Mouse (Mus musculus): Measurements from ENCODE around the gene Pi4kb. TPM values are rescaled to one million over a fixed set of nuclear protein-coding genes. Genes with fewer than 3 reads are reported as not detected.
"Not testable (repeated sequence)": the region's sequence is repeated elsewhere in the genome, so short reads cannot be mapped to it uniquely, and the experiment has no call there.

Gene Pi4kb
- polyA plus RNA-seq, 1 experiment, result 11.3 TPM

- no peak overlapping the region for H3K4me3 ChIP-seq (ENCODE audit: low read depth, low read length)
- no peaks in the 10 kb centered on the region for H3K4me1 ChIP-seq (ENCODE audit: control insufficient read depth, insufficient read depth, low read length)
- H3K9ac ChIP-seq (ENCODE audit: low read depth, poor library complexity, severe bottlenecking), result no peak overlapping the region
- H3K27ac ChIP-seq (ENCODE audit: insufficient read depth, low read length), result no peak overlapping the region
- H3K27me3 ChIP-seq (ENCODE audit: control insufficient read depth, insufficient read depth, low read length, poor library complexity, severe bottlenecking), result no peaks in the 10 kb centered on the region
- TF ChIP-seq EP300 (IDR thresholded peaks at IDR 0.05; ENCODE audit: insufficient read depth, low read depth, low read length) (no peak), CTCF (IDR thresholded peaks at IDR 0.05; ENCODE audit: low read depth, low read length) (no peak), POLR2A (IDR thresholded peaks at IDR 0.05; ENCODE audit: insufficient read depth, low read length) (no peak)
- peaks cover 17% of the 10 kb centered on the region for H3K36me3 ChIP-seq (ENCODE audit: control insufficient read depth, insufficient read depth, low read length, poor library complexity, severe bottlenecking)
- H3K9me3 ChIP-seq (replicated peaks; ENCODE audit: control insufficient read depth, insufficient read depth, low read length, poor library complexity, severe bottlenecking), result no peaks in the 10 kb centered on the region
Measured at GRCm38 (mm10) chr3:95027701-95028100, 53.2 kb downstream of the Pi4kb start.

GRCm38 (mm10) chr3:95028603-95029002 is 54.1 kb downstream of the Pi4kb start:
- H3K4me3 ChIP-seq (ENCODE audit: low read depth, low read length), result no peak overlapping the region
- no peak for TF ChIP-seq CTCF (IDR thresholded peaks at IDR 0.05; ENCODE audit: low read depth, low read length)
- no peak for TF ChIP-seq EP300 (IDR thresholded peaks at IDR 0.05; ENCODE audit: insufficient read depth, low read depth, low read length)
- TF ChIP-seq POLR2A (IDR thresholded peaks at IDR 0.05; ENCODE audit: insufficient read depth, low read length), result no peak
- no peaks in the 10 kb centered on the region for H3K4me1 ChIP-seq (ENCODE audit: control insufficient read depth, insufficient read depth, low read length)
- no peak overlapping the region for H3K27ac ChIP-seq (ENCODE audit: insufficient read depth, low read length)
- H3K27me3 ChIP-seq (ENCODE audit: control insufficient read depth, insufficient read depth, low read length, poor library complexity, severe bottlenecking), result no peaks in the 10 kb centered on the region
- peaks cover 25% of the 10 kb centered on the region for H3K36me3 ChIP-seq (ENCODE audit: control insufficient read depth, insufficient read depth, low read length, poor library complexity, severe bottlenecking)
- no peak overlapping the region for H3K9ac ChIP-seq (ENCODE audit: low read depth, poor library complexity, severe bottlenecking)
- H3K9me3 ChIP-seq (replicated peaks; ENCODE audit: control insufficient read depth, insufficient read depth, low read length, poor library complexity, severe bottlenecking), result no peaks in the 10 kb centered on the region

GRCm38 (mm10) chr3:95029291-95029827 is 54.8 kb downstream of the Pi4kb start:
- H3K36me3 ChIP-seq (ENCODE audit: control insufficient read depth, insufficient read depth, low read length, poor library complexity, severe bottlenecking), result peaks cover 31% of the 10 kb centered on the region
- not testable (repeated sequence) for H3K9ac ChIP-seq (ENCODE audit: low read depth, poor library complexity, severe bottlenecking); H3K4me1 ChIP-seq (ENCODE audit: control insufficient read depth, insufficient read depth, low read length); H3K27ac ChIP-seq (ENCODE audit: insufficient read depth, low read length); H3K27me3 ChIP-seq (ENCODE audit: control insufficient read depth, insufficient read depth, low read length, poor library complexity, severe bottlenecking); H3K9me3 ChIP-seq (replicated peaks; ENCODE audit: control insufficient read depth, insufficient read depth, low read length, poor library complexity, severe bottlenecking); H3K4me3 ChIP-seq (ENCODE audit: low read depth, low read length)

GRCm38 (mm10) chr3:95029953-95030352 is 55.4 kb downstream of the Pi4kb start:
- Histone ChIP-seq H3K9me3 (replicated peaks; ENCODE audit: control insufficient read depth, insufficient read depth, low read length, poor library complexity, severe bottlenecking) (no peaks in the 10 kb centered on the region), H3K36me3 (ENCODE audit: control insufficient read depth, insufficient read depth, low read length, poor library complexity, severe bottlenecking) (peaks cover 37% of the 10 kb centered on the region), H3K27me3 (ENCODE audit: control insufficient read depth, insufficient read depth, low read length, poor library complexity, severe bottlenecking) (no peaks in the 10 kb centered on the region), H3K27ac (ENCODE audit: insufficient read depth, low read length) (no peak overlapping the region), H3K4me1 (ENCODE audit: control insufficient read depth, insufficient read depth, low read length) (no peaks in the 10 kb centered on the region), H3K9ac (ENCODE audit: low read depth, poor library complexity, severe bottlenecking) (no peak overlapping the region), H3K4me3 (ENCODE audit: low read depth, low read length) (no peak overlapping the region)
- TF ChIP-seq POLR2A (IDR thresholded peaks at IDR 0.05; ENCODE audit: insufficient read depth, low read length) (no peak), CTCF (IDR thresholded peaks at IDR 0.05; ENCODE audit: low read depth, low read length) (no peak), EP300 (IDR thresholded peaks at IDR 0.05; ENCODE audit: insufficient read depth, low read depth, low read length) (no peak)

GRCm38 (mm10) chr3:95041625-95042024 is 67.1 kb downstream of the Pi4kb start:
- H3K27ac ChIP-seq (ENCODE audit: insufficient read depth, low read length), result no peak overlapping the region
- H3K9ac ChIP-seq (ENCODE audit: low read depth, poor library complexity, severe bottlenecking), result peak overlapping the region; percentile 96
- no peak for TF ChIP-seq CTCF (IDR thresholded peaks at IDR 0.05; ENCODE audit: low read depth, low read length)
- no peak for TF ChIP-seq EP300 (IDR thresholded peaks at IDR 0.05; ENCODE audit: insufficient read depth, low read depth, low read length)
- peak overlapping the region; percentile 95; the same call in 1 of the 2 replicates for H3K4me3 ChIP-seq (ENCODE audit: low read depth, low read length)
- no peaks in the 10 kb centered on the region for H3K9me3 ChIP-seq (replicated peaks; ENCODE audit: control insufficient read depth, insufficient read depth, low read length, poor library complexity, severe bottlenecking)
- H3K36me3 ChIP-seq (ENCODE audit: control insufficient read depth, insufficient read depth, low read length, poor library complexity, severe bottlenecking), result peaks cover 14% of the 10 kb centered on the region
- no peaks in the 10 kb centered on the region for H3K27me3 ChIP-seq (ENCODE audit: control insufficient read depth, insufficient read depth, low read length, poor library complexity, severe bottlenecking)
- H3K4me1 ChIP-seq (ENCODE audit: control insufficient read depth, insufficient read depth, low read length), result no peaks in the 10 kb centered on the region

GRCm38 (mm10) chr3:95042166-95042837 is 67.8 kb downstream of the Pi4kb start, which contains the start of gene Psmd4:
TSS of gene Psmd4 (minus strand) at chr3:95042614.
- Histone ChIP-seq H3K9me3 (replicated peaks; ENCODE audit: control insufficient read depth, insufficient read depth, low read length, poor library complexity, severe bottlenecking) (no peaks in the 10 kb centered on the region), H3K4me3 (ENCODE audit: low read depth, low read length) (peak within 1 kb of the TSS; percentile 95), H3K36me3 (ENCODE audit: control insufficient read depth, insufficient read depth, low read length, poor library complexity, severe bottlenecking) (peaks cover 9% of the 10 kb centered on the region), H3K27ac (ENCODE audit: insufficient read depth, low read length) (no peak within 1 kb of the TSS), H3K27me3 (ENCODE audit: control insufficient read depth, insufficient read depth, low read length, poor library complexity, severe bottlenecking) (no peaks in the 10 kb centered on the region), H3K4me1 (ENCODE audit: control insufficient read depth, insufficient read depth, low read length) (no peaks in the 10 kb centered on the region), H3K9ac (ENCODE audit: low read depth, poor library complexity, severe bottlenecking) (peak within 1 kb of the TSS; percentile 96)
- no peak for TF ChIP-seq CTCF (IDR thresholded peaks at IDR 0.05; ENCODE audit: low read depth, low read length)
- TF ChIP-seq POLR2A (IDR thresholded peaks at IDR 0.05; ENCODE audit: insufficient read depth, low read length), result peak; percentile 68

All from ES-Bruce4 (cell line).